Mouse (Mus musculus): Measurements from ENCODE around the gene Ehd1. TPM values are rescaled to one million over a fixed set of nuclear protein-coding genes. Genes with fewer than 3 reads are reported as not detected.

The Ehd1 gene
- polyA plus RNA-seq, 2 experiments, result 38.0 to 81.6 TPM

- DNase-seq (ENCODE audit: low read depth in 3 of 3, low spot score in 3 of 3), result no peak
- WGBS (ENCODE audit: insufficient replicate concordance), result 77% methylated on average over 4 of the region's 4 CpGs
- ATAC-seq (ENCODE audit: insufficient read depth), result no peak
- Histone ChIP-seq H3K4me3 (ENCODE audit: insufficient read depth in 1 of 2, low read depth in 2 of 2, low read length in 2 of 2) (no peak overlapping the region), H3K9me3 (ENCODE audit: control insufficient read depth, low read length) (no peaks in the 10 kb centered on the region), H3K9ac (replicated peaks) (no peak overlapping the region), H3K4me2 (ENCODE audit: low read depth) (no peak overlapping the region), H3K36me3 (replicated peaks; ENCODE audit: control insufficient read depth, insufficient read depth, low read depth) (no peaks in the 10 kb centered on the region), H3K27ac (no peak overlapping the region), H3K4me1 (replicated peaks; ENCODE audit: control insufficient read depth in 2 of 2, insufficient read depth in 2 of 2, low read length in 1 of 2) (peaks cover 6 to 12% of the 10 kb centered on the region in 2 experiments), H3K27me3 (ENCODE audit: control insufficient read depth, insufficient read depth, low read length) (no peaks in the 10 kb centered on the region)
- no peak for TF ChIP-seq CTCF (IDR thresholded peaks at IDR 0.05; ENCODE audit: low read depth)
- TF ChIP-seq EP300 (IDR thresholded peaks at IDR 0.05; ENCODE audit: low read depth), result no peak
These were observed 3.8 kb upstream of the Ehd1 start for GRCm38 (mm10) chr19:6272738-6273137.

- H3K27me3 ChIP-seq (ENCODE audit: control insufficient read depth, insufficient read depth, low read length), result no peaks in the 10 kb centered on the region
- H3K4me2 ChIP-seq (ENCODE audit: low read depth), result no peak overlapping the region
- H3K9me3 ChIP-seq (ENCODE audit: control insufficient read depth, low read length), result no peaks in the 10 kb centered on the region
- TF ChIP-seq EP300 (IDR thresholded peaks at IDR 0.05; ENCODE audit: low read depth) (no peak), CTCF (IDR thresholded peaks at IDR 0.05; ENCODE audit: low read depth) (no peak)
- ATAC-seq (ENCODE audit: insufficient read depth) (no peak), DNase-seq (ENCODE audit: low read depth in 3 of 3, low spot score in 3 of 3) (no peak)
- H3K4me3 ChIP-seq (ENCODE audit: insufficient read depth in 1 of 2, low read depth in 2 of 2, low read length in 2 of 2), result no peak overlapping the region
- H3K4me1 ChIP-seq (replicated peaks; ENCODE audit: control insufficient read depth in 2 of 2, insufficient read depth in 2 of 2, low read length in 1 of 2), result peaks cover 12 to 20% of the 10 kb centered on the region in 2 experiments
- no peak overlapping the region for H3K27ac ChIP-seq
- H3K36me3 ChIP-seq (replicated peaks; ENCODE audit: control insufficient read depth, insufficient read depth, low read depth), result no peaks in the 10 kb centered on the region
- H3K9ac ChIP-seq (replicated peaks), result no peak overlapping the region
- 62% methylated on average over 4 of the region's 4 CpGs for WGBS (ENCODE audit: insufficient replicate concordance)
These were observed 2.9 kb upstream of the Ehd1 start for GRCm38 (mm10) chr19:6273592-6273991.

- Histone ChIP-seq H3K27ac (no peak overlapping the region), H3K9ac (replicated peaks) (no peak overlapping the region), H3K36me3 (replicated peaks; ENCODE audit: control insufficient read depth, insufficient read depth, low read depth) (peaks cover 2% of the 10 kb centered on the region), H3K27me3 (ENCODE audit: control insufficient read depth, insufficient read depth, low read length) (no peaks in the 10 kb centered on the region), H3K4me3 (ENCODE audit: insufficient read depth in 1 of 2, low read depth in 2 of 2, low read length in 2 of 2) (no peak overlapping the region), H3K9me3 (ENCODE audit: control insufficient read depth, low read length) (no peaks in the 10 kb centered on the region), H3K4me1 (replicated peaks; ENCODE audit: control insufficient read depth in 2 of 2, insufficient read depth in 2 of 2, low read length in 1 of 2) (peaks cover 17 to 25% of the 10 kb centered on the region in 2 experiments), H3K4me2 (ENCODE audit: low read depth) (no peak overlapping the region)
- TF ChIP-seq CTCF (IDR thresholded peaks at IDR 0.05; ENCODE audit: low read depth) (no peak), EP300 (IDR thresholded peaks at IDR 0.05; ENCODE audit: low read depth) (no peak)
- 79% methylated on average over 13 of the region's 13 CpGs for WGBS (ENCODE audit: insufficient replicate concordance)
- DNase-seq (ENCODE audit: low read depth in 3 of 3, low spot score in 3 of 3), result no peak
- no peak for ATAC-seq (ENCODE audit: insufficient read depth)
These were observed 2.4 kb upstream of the Ehd1 start for GRCm38 (mm10) chr19:6273998-6274608.

GRCm38 (mm10) chr19:6275740-6276389 is 660 bp upstream of the Ehd1 start:
- H3K36me3 ChIP-seq (replicated peaks; ENCODE audit: control insufficient read depth, insufficient read depth, low read depth), result peaks cover 15% of the 10 kb centered on the region
- no peaks in the 10 kb centered on the region for H3K9me3 ChIP-seq (ENCODE audit: control insufficient read depth, low read length)
- peak overlapping the region; percentile 73 to 77 for H3K4me3 ChIP-seq (ENCODE audit: insufficient read depth in 1 of 2, low read depth in 2 of 2, low read length in 2 of 2)
- peak overlapping the region; percentile 97 for H3K4me2 ChIP-seq (ENCODE audit: low read depth)
- TF ChIP-seq EP300 (IDR thresholded peaks at IDR 0.05; ENCODE audit: low read depth) (no peak), CTCF (IDR thresholded peaks at IDR 0.05; ENCODE audit: low read depth) (no peak)
- DNase-seq (ENCODE audit: low read depth in 3 of 3, low spot score in 3 of 3) (no peak), ATAC-seq (ENCODE audit: insufficient read depth) (peak; percentile 1; the same call in 1 of the 2 replicates)
- peak overlapping the region; percentile 66 for H3K27ac ChIP-seq
- H3K4me1 ChIP-seq (replicated peaks; ENCODE audit: control insufficient read depth in 2 of 2, insufficient read depth in 2 of 2, low read length in 1 of 2), result peaks cover 33 to 42% of the 10 kb centered on the region in 2 experiments
- H3K9ac ChIP-seq (replicated peaks), result peak overlapping the region; percentile 79
- WGBS (ENCODE audit: insufficient replicate concordance), result 6% methylated on average over 15 of the region's 15 CpGs
- H3K27me3 ChIP-seq (ENCODE audit: control insufficient read depth, insufficient read depth, low read length), result no peaks in the 10 kb centered on the region

GRCm38 (mm10) chr19:6277661-6278438 is 1.3 kb downstream of the Ehd1 start:
- Histone ChIP-seq H3K27ac (peak overlapping the region; percentile 64), H3K4me1 (replicated peaks; ENCODE audit: control insufficient read depth in 2 of 2, insufficient read depth in 2 of 2, low read length in 1 of 2) (peaks cover 49 to 59% of the 10 kb centered on the region in 2 experiments), H3K4me2 (ENCODE audit: low read depth) (peak overlapping the region; percentile 97), H3K27me3 (ENCODE audit: control insufficient read depth, insufficient read depth, low read length) (no peaks in the 10 kb centered on the region), H3K36me3 (replicated peaks; ENCODE audit: control insufficient read depth, insufficient read depth, low read depth) (peaks cover 35% of the 10 kb centered on the region), H3K9me3 (ENCODE audit: control insufficient read depth, low read length) (no peaks in the 10 kb centered on the region), H3K9ac (replicated peaks) (peak overlapping the region; percentile 80), H3K4me3 (ENCODE audit: insufficient read depth in 1 of 2, low read depth in 2 of 2, low read length in 2 of 2) (peak overlapping the region; percentile 69 to 77)
- no peak for TF ChIP-seq EP300 (IDR thresholded peaks at IDR 0.05; ENCODE audit: low read depth)
- DNase-seq (ENCODE audit: low read depth in 3 of 3, low spot score in 3 of 3) (peak in 1 of 3 experiments; percentile 70), ATAC-seq (ENCODE audit: insufficient read depth) (peak; percentile 19)
- 9% methylated on average over 10 of the region's 10 CpGs for WGBS (ENCODE audit: insufficient replicate concordance)

Data from liver, embryonic 14.5 days (tissue).